Mouse (Mus musculus) cerebellum, adult 2 months (tissue): ENCODE measurements around the gene Rnls.

Source experiments
- CTCF ChIP-seq: fragments of 200-500 bp; IDR thresholded peaks from 2 replicates; pipeline ENCODE4 v1.5.1; 2011; ENCODE audit warnings: low read depth, mild to moderate bottlenecking, control low read depth, low read length, moderate library complexity, borderline replicate concordance; ENCODE audit not compliant: insufficient read depth
- POLR2A ChIP-seq: fragments of 200-500 bp; IDR thresholded peaks from 2 replicates; pipeline ENCODE4 v1.6.1; 2011; ENCODE audit warnings: low read length, control low read depth, borderline replicate concordance; ENCODE audit not compliant: insufficient read depth

- TF ChIP-seq POLR2A (no peak), CTCF (no peak)
Measured at GRCm38 (mm10) chr19:33299726-33300292, 92.3 kb downstream of the Rnls start.
